Mouse (Mus musculus): Measurements from ENCODE around the gene Rimkla.
"Not testable (repeated sequence)": the region's sequence is repeated elsewhere in the genome, so short reads cannot be mapped to it uniquely, and the experiment has no call there.

The Rimkla gene

DNA sequence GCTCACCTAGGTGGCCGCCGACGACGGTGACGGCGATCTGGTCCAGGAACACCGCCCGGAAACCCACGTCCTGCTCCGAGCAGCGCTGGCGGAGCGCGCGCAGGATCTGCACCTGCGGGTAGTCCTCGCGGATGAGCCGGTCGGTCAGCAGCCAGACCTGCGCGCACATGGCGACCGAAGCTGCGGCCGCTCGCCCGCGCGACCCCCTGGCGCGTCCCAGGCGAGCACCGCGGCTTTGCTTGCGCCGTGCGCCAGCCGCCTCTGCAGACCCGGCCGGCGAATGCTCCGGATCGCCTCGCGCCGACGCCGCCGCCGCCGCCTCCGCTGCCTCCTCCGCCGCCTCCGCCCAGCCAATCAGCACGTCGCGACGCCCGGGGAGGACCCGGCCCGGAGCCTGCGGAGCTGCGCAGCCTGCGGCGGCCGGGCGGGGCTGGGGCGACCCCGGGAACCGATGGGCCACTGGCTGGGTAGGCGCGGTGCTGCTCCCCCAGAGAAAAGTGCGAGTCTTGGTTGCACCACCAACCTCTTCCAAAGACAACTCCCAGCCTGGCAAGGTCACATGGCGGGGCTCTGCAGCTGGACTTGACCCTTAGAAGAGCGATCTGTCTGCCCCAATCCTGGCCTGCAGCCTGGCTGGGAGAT is at the start of gene Rimkla:
Gene Rimkla, minus strand, starts transcription at position 338 of the 642 bp plus-strand sequence.
- peak; percentile 74 for DNase-seq

- DNase-seq: peak; percentile 5
Observed at GRCm38 (mm10) chr4:119540533-119540890, 48.1 kb upstream of the Rimkla start.

DNA sequence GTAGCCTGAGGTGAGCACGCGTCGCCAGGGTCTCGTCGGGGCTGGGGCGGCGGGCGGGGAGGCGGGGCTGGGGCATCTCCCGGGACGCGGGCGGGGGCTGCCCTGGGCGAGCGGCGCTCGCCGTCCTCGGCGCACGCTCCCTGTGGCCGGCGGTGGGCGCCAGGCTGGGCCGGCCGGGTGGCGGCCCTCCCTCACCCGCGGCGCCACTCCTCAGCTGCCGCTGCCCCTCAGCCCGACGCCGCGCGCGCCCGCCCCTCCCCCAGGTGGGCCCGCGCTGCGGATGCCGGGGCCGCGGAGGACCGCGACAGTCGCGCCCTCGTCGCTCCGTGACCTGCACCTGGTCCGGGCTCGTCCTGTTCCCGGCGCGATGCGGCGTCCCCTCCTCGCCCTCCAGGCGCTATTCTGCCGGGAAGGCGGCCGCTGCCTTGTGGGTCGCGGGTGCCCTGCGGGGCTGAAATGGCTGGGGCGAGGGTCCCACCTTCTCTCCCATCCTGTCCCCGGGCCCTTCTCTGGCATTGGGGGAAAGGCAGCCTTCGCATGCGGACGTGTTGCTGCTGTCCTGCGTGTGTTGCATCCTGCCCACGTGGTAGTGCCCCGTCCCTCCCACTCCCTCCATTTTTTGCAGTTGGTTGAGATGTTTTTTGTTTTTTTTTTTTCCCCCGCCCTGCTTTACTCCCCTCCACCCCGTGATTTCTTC is 47.6 kb upstream of the Rimkla start:
- DNase-seq: no peak

- DNase-seq: peak; percentile 97
Observed at GRCm38 (mm10) chr4:119539031-119539824, 46.8 kb upstream of the Rimkla start, which contains the start of gene Frg2f1. TSS of gene Frg2f1 (minus strand) at chr4:119539529.

- peak; percentile 20 for DNase-seq
Observed at GRCm38 (mm10) chr4:119537436-119537835, 45.0 kb upstream of the Rimkla start.

- not testable (repeated sequence) for DNase-seq
Observed at GRCm38 (mm10) chr4:119536615-119537014, 44.2 kb upstream of the Rimkla start, which contains the start of gene Foxj3. TSS of gene Foxj3 (plus strand) at chr4:119537004.

DNA sequence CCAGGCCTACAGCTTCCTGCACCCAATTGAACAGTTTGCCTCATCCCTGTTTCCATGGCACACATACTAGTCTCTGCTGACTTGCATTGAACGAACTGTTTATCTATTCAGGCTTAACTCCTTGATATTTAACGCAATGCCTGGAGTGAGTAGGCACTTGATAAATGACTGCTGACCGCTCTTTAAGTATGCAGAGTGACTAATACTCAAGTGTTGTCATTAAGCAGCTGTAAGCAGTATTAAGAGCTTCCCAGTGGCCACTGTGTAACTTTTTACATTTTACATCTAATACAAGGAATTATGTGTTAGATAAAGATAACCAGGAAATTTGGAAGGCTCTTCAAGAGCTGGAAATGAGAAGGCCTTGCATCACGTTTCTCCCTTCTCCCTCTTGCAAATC is 42.7 kb upstream of the Rimkla start:
- no peak for DNase-seq

DNA sequence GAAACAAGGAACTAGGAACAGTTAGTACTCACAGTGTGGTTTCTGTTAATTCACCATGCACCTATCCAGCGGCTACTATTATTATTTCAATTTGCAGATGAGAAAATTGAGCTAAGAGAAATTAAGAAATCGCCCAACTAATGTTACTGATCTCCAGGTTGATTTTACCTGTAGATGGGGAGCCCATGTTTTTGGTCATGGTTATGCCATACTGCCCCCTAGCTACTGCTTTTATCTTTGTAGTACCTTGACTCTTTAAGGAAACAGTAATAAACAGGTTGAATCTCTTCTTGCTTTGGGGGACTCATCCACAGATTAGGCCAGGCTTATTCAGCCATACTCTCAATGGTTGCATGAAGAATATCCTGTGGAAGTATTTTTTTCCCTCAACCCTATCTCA is 39.4 kb upstream of the Rimkla start:
- no peak for DNase-seq

GRCm38 (mm10) chr4:119526329-119526845 is 34.0 kb upstream of the Rimkla start:
- DNase-seq: no peak

GRCm38 (mm10) chr4:119524466-119524865 is 32.0 kb upstream of the Rimkla start:
- no peak for DNase-seq

GRCm38 (mm10) chr4:119524010-119524409 is 31.6 kb upstream of the Rimkla start:
- DNase-seq: no peak

GRCm38 (mm10) chr4:119523575-119523974 is 31.1 kb upstream of the Rimkla start:
- no peak for DNase-seq

DNA sequence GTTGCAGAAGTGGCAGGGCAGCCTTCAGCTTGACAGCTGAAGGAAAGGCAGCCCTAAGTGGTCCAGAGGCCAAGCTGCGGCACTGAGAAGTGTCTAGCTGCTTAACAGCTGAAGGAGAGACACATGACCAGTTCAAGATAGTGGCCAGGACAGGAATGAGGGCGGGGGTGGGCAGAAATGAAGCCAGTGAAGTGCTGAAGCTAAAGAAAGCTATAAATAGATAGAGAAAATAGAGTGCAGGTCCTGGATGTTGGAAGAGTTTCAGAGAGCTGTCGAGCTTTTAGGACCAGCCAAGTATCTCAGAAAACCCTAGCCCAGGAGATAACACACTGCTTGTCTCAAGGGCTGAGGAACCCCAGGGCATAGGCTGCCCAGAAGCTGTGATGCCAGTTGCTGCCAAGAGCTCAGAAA is 20.3 kb upstream of the Rimkla start:
- DNase-seq: no peak

DNA sequence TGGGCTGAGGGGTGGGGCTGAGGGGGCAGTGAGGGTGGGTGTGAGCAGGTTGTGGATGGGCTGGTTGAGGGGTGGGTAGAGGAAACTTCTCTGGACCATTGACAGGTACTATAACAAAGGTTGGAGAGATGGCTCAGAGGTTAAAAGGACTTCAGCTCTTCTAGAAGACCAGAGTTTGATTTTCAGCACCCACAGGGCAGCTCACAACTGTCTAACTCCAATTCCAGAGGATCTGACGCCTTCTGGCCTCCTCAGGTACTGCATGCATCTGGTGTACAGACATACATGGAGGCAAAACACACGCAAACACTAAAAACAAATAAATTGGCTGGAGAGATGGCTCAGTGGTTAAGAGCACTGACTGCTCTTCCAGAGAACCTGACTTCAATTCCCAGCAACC is 19.2 kb upstream of the Rimkla start:
- DNase-seq: no peak

DNA sequence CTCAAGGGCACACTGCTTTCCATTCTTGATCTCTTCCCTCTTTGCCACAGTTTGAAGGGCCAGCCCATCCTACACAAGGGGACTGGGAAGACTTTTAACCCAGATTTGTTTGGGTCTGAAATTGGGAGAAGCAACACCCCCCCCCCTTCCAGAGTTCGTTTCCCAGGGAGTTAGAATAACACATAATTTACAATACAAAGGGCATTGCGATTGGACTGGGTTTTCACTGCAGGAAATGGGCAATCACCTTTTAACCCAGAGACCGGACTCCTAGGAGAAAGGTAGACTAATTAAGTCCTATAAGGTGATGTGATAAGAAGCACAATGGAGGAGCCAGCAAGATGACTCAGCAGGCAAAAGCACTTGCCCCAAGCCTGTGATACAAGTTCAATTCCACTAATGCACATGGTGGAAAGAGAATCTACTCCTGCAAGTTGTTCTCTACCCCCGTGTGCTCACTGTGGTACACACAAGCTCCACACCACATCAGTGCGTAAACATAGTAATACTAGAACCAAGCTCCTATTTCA is 6.0 kb upstream of the Rimkla start:
- no peak for DNase-seq

GRCm38 (mm10) chr4:119492933-119493327 is 502 bp upstream of the Rimkla start:
- DNase-seq: no peak

- peak; percentile 13 for DNase-seq
Observed at GRCm38 (mm10) chr4:119490806-119491205, 1.6 kb downstream of the Rimkla start.

DNA sequence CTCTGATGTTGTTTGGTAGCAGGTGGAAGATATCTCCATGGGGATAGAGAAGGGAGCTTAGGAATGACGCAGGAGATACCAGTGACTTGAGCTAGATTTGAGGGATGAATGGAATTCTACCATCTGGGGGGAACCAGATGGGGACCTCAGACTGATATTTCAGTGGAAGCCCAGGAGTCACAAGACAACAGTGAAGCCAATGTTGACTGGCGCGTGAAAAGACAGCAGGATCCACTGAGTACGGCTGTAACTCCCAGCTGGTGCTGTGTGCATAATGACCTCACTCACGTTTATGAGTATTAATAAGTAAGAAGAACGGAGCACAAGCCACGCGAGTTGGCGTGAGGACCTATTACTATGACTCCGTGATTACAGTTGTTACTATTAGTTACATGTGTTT is 2.8 kb downstream of the Rimkla start:
- DNase-seq: no peak

GRCm38 (mm10) chr4:119484882-119485281 is 7.5 kb downstream of the Rimkla start:
- no peak for DNase-seq

DNA sequence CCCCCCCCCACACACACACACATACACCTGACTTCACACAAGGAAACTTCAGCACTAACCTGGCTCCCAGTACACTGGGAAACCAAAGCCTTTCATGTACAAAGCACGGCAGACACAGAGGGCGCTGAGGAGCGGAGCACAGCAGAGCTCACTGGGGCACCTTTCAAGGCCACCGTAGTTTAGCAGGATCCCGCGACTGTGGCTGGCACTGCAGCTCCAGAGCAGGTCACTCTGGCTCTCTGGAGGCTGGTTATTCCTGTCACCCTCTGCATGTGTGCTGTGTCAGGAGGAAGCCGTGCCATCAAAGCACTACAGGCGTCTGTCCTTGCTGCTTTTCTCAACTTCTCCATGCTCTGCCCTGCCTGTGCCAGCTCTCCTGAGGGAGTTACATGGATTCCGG is 9.4 kb downstream of the Rimkla start:
- no peak for DNase-seq

GRCm38 (mm10) chr4:119473150-119473549 is 19.3 kb downstream of the Rimkla start:
- no peak for DNase-seq

DNA sequence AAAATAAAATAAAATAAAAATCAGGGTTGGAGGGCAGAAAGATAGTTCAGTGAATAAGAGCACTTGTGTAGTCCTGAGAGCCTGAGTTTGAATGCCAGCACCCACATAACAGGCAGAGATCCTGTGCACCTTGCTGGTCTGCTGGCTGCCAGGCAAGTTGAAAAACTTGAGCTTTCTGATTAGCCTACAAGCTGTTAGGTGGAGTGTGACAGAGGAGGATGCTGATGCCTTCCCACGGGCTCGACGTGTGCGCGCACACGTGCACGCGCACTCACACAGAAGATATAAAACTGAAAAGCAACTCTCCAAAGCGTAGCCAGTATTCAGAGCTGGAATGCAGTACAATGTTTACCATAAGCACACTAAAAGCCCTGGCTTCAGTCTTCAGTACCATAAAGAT is 19.9 kb downstream of the Rimkla start:
- no peak for DNase-seq

DNA sequence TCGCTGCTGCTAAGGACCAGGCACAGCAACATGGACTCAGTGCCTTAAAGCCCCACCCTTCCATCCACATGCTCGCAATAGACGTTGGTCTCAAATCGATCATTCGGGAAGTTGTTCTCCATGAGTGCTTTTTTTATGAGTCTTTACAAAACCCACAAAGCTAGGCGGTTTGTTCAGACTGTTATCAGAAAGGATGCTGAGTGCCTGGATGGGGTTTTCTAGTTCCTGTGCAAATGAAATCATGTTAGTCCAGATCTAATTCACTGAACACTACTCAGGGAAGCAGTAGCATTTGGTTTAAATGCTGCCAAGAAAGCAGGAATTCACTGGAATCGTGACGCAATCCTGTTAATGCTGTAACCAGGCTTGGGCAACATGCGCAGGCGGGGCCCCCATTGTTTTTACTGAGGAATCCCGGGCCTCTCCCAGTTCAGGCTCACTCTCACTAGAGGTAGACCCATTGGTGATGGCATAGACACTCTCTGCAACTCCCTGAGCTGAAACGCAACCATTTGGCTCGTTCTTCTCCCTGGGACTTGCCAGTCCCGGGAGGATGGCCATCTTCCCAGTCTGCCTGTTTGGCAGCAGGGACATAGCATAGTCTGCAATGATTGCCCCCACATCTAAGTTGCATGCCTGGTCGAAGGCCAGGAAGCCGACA is 24.6 kb downstream of the Rimkla start:
- DNase-seq: no peak

Data from kidney, postnatal 14 days (tissue).